Mouse (Mus musculus): ENCODE results near the gene Satb1. TPM values are rescaled to one million over a fixed set of nuclear protein-coding genes. Genes with fewer than 3 reads are reported as not detected.
A peak's percentile ranks its signal among the peaks of the same experiment; 100 is the strongest.

The Satb1 gene
- total RNA-seq, 2 experiments from 2014 or later: 68.6 to 72.7 TPM

GRCm38 (mm10) chr17:51812261-51812941, 20.7 kb downstream of the Satb1 start:
- peak; percentile 45 for DNase-seq
- no peak for TF ChIP-seq CTCF (IDR thresholded peaks at IDR 0.05)
- H3K4me3 ChIP-seq: peak overlapping the region; percentile 88
- intact Hi-C loops (cut with DNase I): no loop called here
- H3K27ac ChIP-seq: peak overlapping the region; percentile 88

- H3K4me3 ChIP-seq: peak overlapping the region; percentile 88
- no peak for DNase-seq
- intact Hi-C loops (cut with DNase I): no loop called here
- no peak for TF ChIP-seq CTCF (IDR thresholded peaks at IDR 0.05)
- H3K27ac ChIP-seq: peak overlapping the region; percentile 88
Observed at GRCm38 (mm10) chr17:51811911-51812260, 21.2 kb downstream of the Satb1 start.

- TF ChIP-seq CTCF (IDR thresholded peaks at IDR 0.05): no peak
- peak; percentile 57 for DNase-seq
- intact Hi-C loops (cut with DNase I): no loop called here
- peak overlapping the region; percentile 88 for H3K4me3 ChIP-seq
- peak overlapping the region; percentile 88 for H3K27ac ChIP-seq
Observed at GRCm38 (mm10) chr17:51811086-51811868, 21.8 kb downstream of the Satb1 start.

- Histone ChIP-seq H3K4me3 (peak overlapping the region; percentile 57), H3K27ac (peak overlapping the region; percentile 87)
- DNase-seq: peak; percentile 63
- TF ChIP-seq CTCF (IDR thresholded peaks at IDR 0.05): no peak
- intact Hi-C loops (cut with DNase I): no loop called here
Observed at GRCm38 (mm10) chr17:51807429-51807828, 25.7 kb downstream of the Satb1 start.

- Histone ChIP-seq H3K4me3 (peak overlapping the region; percentile 1; the same call in 1 of the 2 replicates), H3K27ac (peak overlapping the region; percentile 87)
- DNase-seq: no peak
- no peak for TF ChIP-seq CTCF (IDR thresholded peaks at IDR 0.05)
- intact Hi-C loops (cut with DNase I): no loop called here
Observed at GRCm38 (mm10) chr17:51806124-51806960, 26.7 kb downstream of the Satb1 start.

- TF ChIP-seq CTCF (IDR thresholded peaks at IDR 0.05): no peak
- DNase-seq: no peak
- Histone ChIP-seq H3K4me3 (no peak overlapping the region), H3K27ac (no peak overlapping the region)
- intact Hi-C loops (cut with DNase I): no loop called here
Observed at GRCm38 (mm10) chr17:51800208-51800607, 32.9 kb downstream of the Satb1 start.

- TF ChIP-seq CTCF (IDR thresholded peaks at IDR 0.05): no peak
- no peak overlapping the region for H3K27ac ChIP-seq
- no peak for DNase-seq
- intact Hi-C loops (cut with DNase I): no loop called here
- no peak overlapping the region for H3K4me3 ChIP-seq
Observed at GRCm38 (mm10) chr17:51796459-51796858, 36.6 kb downstream of the Satb1 start.

GRCm38 (mm10) chr17:51791226-51791625, 41.9 kb downstream of the Satb1 start:
- TF ChIP-seq CTCF (IDR thresholded peaks at IDR 0.05): no peak

GRCm38 (mm10) chr17:51790387-51791060, 42.6 kb downstream of the Satb1 start:
- Histone ChIP-seq H3K4me3 (no peak overlapping the region), H3K27ac (no peak overlapping the region)
- no peak for DNase-seq
- intact Hi-C loops (cut with DNase I): no loop called here
- TF ChIP-seq CTCF (IDR thresholded peaks at IDR 0.05): no peak

More at GRCm38 (mm10) chr17:51791226-51791625, 41.9 kb downstream of the Satb1 start:
- no peak for DNase-seq
- Histone ChIP-seq H3K27ac (no peak overlapping the region), H3K4me3 (no peak overlapping the region)
- intact Hi-C loops (cut with DNase I): no loop called here

GRCm38 (mm10) chr17:51789777-51790176, 43.3 kb downstream of the Satb1 start:
- intact Hi-C loops (cut with DNase I): no loop called here
- no peak overlapping the region for H3K27ac ChIP-seq
- no peak for DNase-seq
- no peak for TF ChIP-seq CTCF (IDR thresholded peaks at IDR 0.05)
- no peak overlapping the region for H3K4me3 ChIP-seq

GRCm38 (mm10) chr17:51789098-51789497, 44.0 kb downstream of the Satb1 start:
- no peak for TF ChIP-seq CTCF (IDR thresholded peaks at IDR 0.05)
- intact Hi-C loops (cut with DNase I): no loop called here
- H3K4me3 ChIP-seq: no peak overlapping the region
- DNase-seq: no peak
- H3K27ac ChIP-seq: no peak overlapping the region

- no peak for TF ChIP-seq CTCF (IDR thresholded peaks at IDR 0.05)
- Histone ChIP-seq H3K27ac (no peak overlapping the region), H3K4me3 (no peak overlapping the region)
- intact Hi-C loops (cut with DNase I): no loop called here
- DNase-seq: no peak
Observed at GRCm38 (mm10) chr17:51787955-51788354, 45.1 kb downstream of the Satb1 start.
